Comparison of ENCODE assay signal across 23 mouse cellular contexts in the genomic region with DNA sequence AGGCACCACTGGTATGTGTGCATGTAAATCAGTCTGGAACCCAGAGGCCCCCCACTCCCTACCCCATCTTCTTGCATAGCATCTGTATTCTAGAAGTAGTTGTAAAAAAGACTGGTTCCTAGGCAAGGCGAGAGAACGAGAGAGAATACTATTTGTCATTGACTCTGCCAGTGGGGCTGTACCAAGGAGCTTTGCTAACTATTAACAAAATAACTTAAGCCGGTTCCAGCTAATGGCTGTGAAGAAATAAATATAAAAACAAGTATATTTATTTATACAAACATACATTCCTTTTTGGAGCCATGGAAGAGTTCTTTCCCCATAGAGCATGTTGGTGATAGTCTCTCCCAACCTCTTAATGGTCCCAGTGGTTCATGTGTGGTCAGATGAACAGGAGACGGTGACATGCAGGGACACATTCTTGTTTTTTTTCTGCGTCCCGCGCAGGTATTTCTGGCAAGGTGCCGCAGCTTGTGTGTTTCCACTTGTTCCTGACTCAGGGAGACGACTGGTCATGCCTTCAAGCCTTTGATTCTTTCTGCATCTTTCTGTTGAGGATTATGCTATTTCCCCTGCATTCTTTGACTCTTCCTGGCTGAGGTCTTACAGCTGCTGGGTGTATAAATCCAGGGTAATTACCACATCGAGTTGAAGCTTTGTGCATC.
DNase-seq lines count a peak whose midpoint lies in the region; ATAC-seq lines count a peak whose summit lies in the region.
"Had no signal": no experiment of that assay in that cellular context is flagged by ENCODE, and none has a peak within 500 bp of the region (broad histone marks: within the 10 kb centered on the region; RNA-seq: fewer than 3 reads in every experiment).

No protein-coding gene starts in this region.

- peaks cover 4% of the 10 kb centered on the region; the same call in 1 of the 2 replicates for H3K4me1 ChIP-seq in embryonic facial prominence, embryonic 14.5 days (ENCODE audit: control insufficient read depth, insufficient read depth, low read length)
- H3K4me1 ChIP-seq in embryonic facial prominence, embryonic 10.5 days: peaks cover 10% of the 10 kb centered on the region
- 0 out of 2 replicates have a peak, but pooled peaks cover 2% of the 10 kb centered on the region for H3K4me1 ChIP-seq in kidney, embryonic 14.5 days (ENCODE audit: control insufficient read depth, insufficient read depth, low read length)
- H3K4me1 ChIP-seq in hindbrain, embryonic 14.5 days (replicated peaks; ENCODE audit: control insufficient read depth, insufficient read depth, low read length): peaks cover 10% of the 10 kb centered on the region

- no peak overlapping the region for H3K27ac ChIP-seq in embryonic facial prominence, embryonic 14.5 days (replicated peaks; ENCODE audit: low read depth, low read length)
- no peak overlapping the region for H3K27ac ChIP-seq in embryonic facial prominence, embryonic 10.5 days (replicated peaks)
- no peak overlapping the region for H3K27ac ChIP-seq in kidney, embryonic 14.5 days (ENCODE audit: low read depth, low read length)
- H3K27ac ChIP-seq in hindbrain, embryonic 14.5 days: no peak overlapping the region
- H3K27ac ChIP-seq: forebrain, embryonic 10.5 days; gastrocnemius, adult 2 months; heart, embryonic 10.5 days; hindbrain, embryonic 12.5 days had no signal

- WGBS in embryonic facial prominence, embryonic 14.5 days: 72% methylated on average over 10 of the region's 10 CpGs
- WGBS in embryonic facial prominence, embryonic 10.5 days: 88% methylated on average over 10 of the region's 10 CpGs
- WGBS in kidney, embryonic 14.5 days: 79% methylated on average over 10 of the region's 10 CpGs
- 92% methylated on average over 10 of the region's 10 CpGs for WGBS in hindbrain, embryonic 14.5 days

- H3K4me2 ChIP-seq in embryonic facial prominence, embryonic 14.5 days (ENCODE audit: low read depth, low read length): no peak overlapping the region
- H3K4me2 ChIP-seq in kidney, embryonic 14.5 days (replicated peaks; ENCODE audit: low read depth, low read length): no peak overlapping the region
- H3K4me2 ChIP-seq in hindbrain, embryonic 14.5 days (replicated peaks): no peak overlapping the region
- H3K4me2 ChIP-seq: embryonic facial prominence, embryonic 13.5 days; hindbrain, embryonic 12.5 days had no signal

- H3K4me3 ChIP-seq in embryonic facial prominence, embryonic 14.5 days (ENCODE audit: low read depth, low read length): no peak overlapping the region
- H3K4me3 ChIP-seq in embryonic facial prominence, embryonic 10.5 days: no peak overlapping the region
- H3K4me3 ChIP-seq in kidney, embryonic 14.5 days (ENCODE audit: low read length): no peak overlapping the region
- no peak overlapping the region for H3K4me3 ChIP-seq in hindbrain, embryonic 14.5 days (replicated peaks; ENCODE audit: low read length)
- H3K4me3 ChIP-seq: embryonic facial prominence, embryonic 13.5 days; forebrain, embryonic 10.5 days; gastrocnemius, adult 2 months; heart, embryonic 10.5 days; hindbrain, embryonic 12.5 days had no signal

- H3K36me3 ChIP-seq in embryonic facial prominence, embryonic 14.5 days (ENCODE audit: control insufficient read depth, insufficient read depth, low read length): peaks cover 6% of the 10 kb centered on the region; the same call in 1 of the 2 replicates
- no peaks in the 10 kb centered on the region for H3K36me3 ChIP-seq in embryonic facial prominence, embryonic 10.5 days (replicated peaks)
- H3K36me3 ChIP-seq in kidney, embryonic 14.5 days (ENCODE audit: control insufficient read depth, insufficient read depth, low read length): no peaks in the 10 kb centered on the region
- no peaks in the 10 kb centered on the region for H3K36me3 ChIP-seq in hindbrain, embryonic 14.5 days (replicated peaks; ENCODE audit: control insufficient read depth, insufficient read depth)
- H3K36me3 ChIP-seq: embryonic facial prominence, embryonic 13.5 days; forebrain, embryonic 10.5 days; heart, embryonic 10.5 days; hindbrain, embryonic 12.5 days had no signal

- H3K9ac ChIP-seq in embryonic facial prominence, embryonic 14.5 days (ENCODE audit: low read depth, low read length): no peak overlapping the region
- H3K9ac ChIP-seq in kidney, embryonic 14.5 days (ENCODE audit: low read depth, low read length): no peak overlapping the region
- H3K9ac ChIP-seq in hindbrain, embryonic 14.5 days: no peak overlapping the region
- H3K9ac ChIP-seq: embryonic facial prominence, embryonic 13.5 days; hindbrain, embryonic 12.5 days had no signal

- DNase-seq in embryonic facial prominence, embryonic 14.5 days (ENCODE audit: low spot score): peak; percentile 65
- no peak for DNase-seq in embryonic facial prominence, embryonic 10.5 days (ENCODE audit: low spot score)
- DNase-seq in kidney, adult 8-10 months: peak; percentile 57 to 74
- peak; percentile 79 for DNase-seq in kidney, adult 9 months
- peak; percentile 48 to 73 for DNase-seq in kidney, postnatal 36 days
- no peak for DNase-seq in hindbrain, embryonic 14.5 days (ENCODE audit: low spot score)
- DNase-seq: adrenal gland, postnatal 10 days; B cell, adult 2 months; cerebellum, adult 11-12 months; cerebellum, adult 9-10 months; cerebellum, postnatal 25 days; gastrocnemius, adult 2 months; gastrocnemius, postnatal 25 days; heart, adult 11 months; heart, postnatal 10 days; heart, postnatal 4 days had no signal

- no peaks in the 10 kb centered on the region for H3K9me3 ChIP-seq in embryonic facial prominence, embryonic 14.5 days (ENCODE audit: control insufficient read depth, low read length)
- no peaks in the 10 kb centered on the region for H3K9me3 ChIP-seq in embryonic facial prominence, embryonic 10.5 days
- H3K9me3 ChIP-seq in kidney, embryonic 14.5 days (ENCODE audit: control insufficient read depth, low read length): no peaks in the 10 kb centered on the region
- no peaks in the 10 kb centered on the region for H3K9me3 ChIP-seq in hindbrain, embryonic 14.5 days (ENCODE audit: control insufficient read depth, low read length)
- H3K9me3 ChIP-seq: embryonic facial prominence, embryonic 13.5 days; forebrain, embryonic 10.5 days; heart, embryonic 10.5 days; hindbrain, embryonic 12.5 days had no signal

- ATAC-seq in embryonic facial prominence, embryonic 14.5 days (ENCODE audit: low read depth): no peak
- no peak for ATAC-seq in kidney, embryonic 14.5 days (ENCODE audit: low FRiP score, low TSS enrichment)
- ATAC-seq in hindbrain, embryonic 14.5 days (ENCODE audit: low FRiP score): no peak
- ATAC-seq: CD4-positive, CD25-positive, alpha-beta regulatory T cell, adult 4 months; forebrain, embryonic 14.5 days had no signal

- no peaks in the 10 kb centered on the region for H3K27me3 ChIP-seq in embryonic facial prominence, embryonic 14.5 days (replicated peaks; ENCODE audit: control insufficient read depth, insufficient read depth, low read length)
- H3K27me3 ChIP-seq in embryonic facial prominence, embryonic 10.5 days (replicated peaks; ENCODE audit: low read depth, poor library complexity, severe bottlenecking): no peaks in the 10 kb centered on the region
- no peaks in the 10 kb centered on the region for H3K27me3 ChIP-seq in kidney, embryonic 14.5 days (ENCODE audit: control insufficient read depth, insufficient read depth, low read length)
- no peaks in the 10 kb centered on the region for H3K27me3 ChIP-seq in hindbrain, embryonic 14.5 days (ENCODE audit: control insufficient read depth, insufficient read depth, low read length)
- H3K27me3 ChIP-seq: embryonic facial prominence, embryonic 13.5 days; hindbrain, embryonic 12.5 days had no signal

Comparison
In these comparisons a context has a peak if more than half of its experiments do, and no peak if none do; other contexts are left out.
1. DNase-seq: peak in embryonic facial prominence, embryonic 14.5 days (single experiment), kidney, adult 8-10 months (2 of 2), kidney, adult 9 months (single experiment) and kidney, postnatal 36 days (2 of 2); none in embryonic facial prominence, embryonic 10.5 days (single experiment) and hindbrain, embryonic 14.5 days (single experiment).